In the genomic region with DNA sequence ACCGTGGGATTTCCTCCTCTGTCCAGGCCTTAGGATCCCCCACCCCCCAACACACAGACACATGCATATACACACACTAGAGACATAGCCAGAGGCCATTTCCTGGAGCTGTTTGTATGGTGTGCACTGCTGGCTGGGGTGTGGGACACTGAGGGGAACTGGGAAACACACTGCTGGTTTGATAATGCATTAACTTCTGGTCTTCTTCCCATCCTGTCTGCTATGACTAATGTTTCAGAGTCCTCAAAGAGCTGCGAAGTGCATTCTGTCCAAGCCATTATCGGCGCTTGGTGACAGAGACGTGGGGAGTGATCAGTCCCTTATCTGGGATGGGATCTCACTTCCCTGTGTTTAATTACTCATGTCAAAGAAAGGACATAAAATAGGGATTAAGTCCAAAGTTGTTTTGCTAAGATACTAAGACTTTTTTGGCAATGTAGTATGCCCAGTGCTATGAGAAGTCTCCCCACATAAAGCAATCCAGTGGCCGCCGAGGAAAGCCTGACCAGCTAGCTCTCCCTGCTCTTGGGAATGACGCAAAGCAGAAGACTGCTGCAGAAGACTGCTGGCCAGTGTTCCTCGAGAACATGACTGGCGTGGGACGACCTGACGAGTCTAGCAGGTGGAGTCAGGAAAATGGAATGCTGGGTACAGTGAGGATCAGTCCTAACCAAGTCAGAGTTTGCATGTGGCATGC, we compare ENCODE assay signal across 11 mouse cellular contexts.
DNase-seq lines count a peak whose midpoint lies in the region; ATAC-seq and TF ChIP-seq lines count a peak whose summit lies in the region.
"Had no signal": no experiment of that assay in that cellular context is flagged by ENCODE, and none has a peak within 500 bp of the region (broad histone marks: within the 10 kb centered on the region; RNA-seq: fewer than 3 reads in every experiment).

No protein-coding gene starts in this region.

- no peaks in the 10 kb centered on the region for H3K36me3 ChIP-seq in heart, embryonic 10.5 days
- H3K36me3 ChIP-seq in limb, embryonic 12.5 days, result peaks cover 4% of the 10 kb centered on the region; the same call in 1 of the 2 replicates
- H3K36me3 ChIP-seq in limb, embryonic 10.5 days, result 0 out of 2 replicates have a peak, but pooled peaks cover 6% of the 10 kb centered on the region
- H3K36me3 ChIP-seq in C2C12 (ENCODE audit: control insufficient read depth, insufficient read depth), result no peaks in the 10 kb centered on the region
- H3K36me3 ChIP-seq in liver, embryonic 16.5 days (ENCODE audit: control insufficient read depth, insufficient read depth), result no peaks in the 10 kb centered on the region
- H3K36me3 ChIP-seq: hindbrain, embryonic 10.5 days had no signal

- no peak for ATAC-seq in limb, embryonic 12.5 days (ENCODE audit: insufficient number of reproducible peaks, insufficient read depth, low FRiP score, low TSS enrichment, low read depth)
- ATAC-seq in liver, embryonic 16.5 days (ENCODE audit: low read depth), result peak; percentile 64
- no peak for ATAC-seq in activated CD4-positive, CD25-positive, alpha-beta regulatory T cell, adult 4 months

- no peaks in the 10 kb centered on the region for H3K79me3 ChIP-seq in C2C12 (ENCODE audit: low read depth)

- H3K4me1 ChIP-seq in heart, embryonic 10.5 days, result peaks cover 25% of the 10 kb centered on the region
- H3K4me1 ChIP-seq in limb, embryonic 12.5 days (replicated peaks), result peaks cover 35% of the 10 kb centered on the region
- H3K4me1 ChIP-seq in limb, embryonic 10.5 days, result peaks cover 40% of the 10 kb centered on the region
- H3K4me1 ChIP-seq in liver, embryonic 16.5 days (ENCODE audit: control insufficient read depth, low read depth, low read length), result no peaks in the 10 kb centered on the region

- H3K27ac ChIP-seq in heart, embryonic 10.5 days, result peak overlapping the region; percentile 60
- H3K27ac ChIP-seq in limb, embryonic 12.5 days, result peak overlapping the region; percentile 12; the same call in 1 of the 2 replicates
- H3K27ac ChIP-seq in limb, embryonic 10.5 days, result no peak overlapping the region
- no peak overlapping the region for H3K27ac ChIP-seq in liver, embryonic 16.5 days (ENCODE audit: low read length)
- H3K27ac ChIP-seq: hindbrain, embryonic 10.5 days had no signal

- no peak for DNase-seq in heart, embryonic 10.5 days (ENCODE audit: low spot score)
- DNase-seq in heart, adult 11 months, result no peak
- no peak for DNase-seq in limb, embryonic 10.5 days (ENCODE audit: low spot score)
- DNase-seq in right cerebral cortex, postnatal 14 days, result no peak
- DNase-seq: thymus, postnatal 25 days had no signal

- no peaks in the 10 kb centered on the region for H3K9me3 ChIP-seq in heart, embryonic 10.5 days
- H3K9me3 ChIP-seq in limb, embryonic 12.5 days, result no peaks in the 10 kb centered on the region
- no peaks in the 10 kb centered on the region for H3K9me3 ChIP-seq in limb, embryonic 10.5 days (replicated peaks)
- no peaks in the 10 kb centered on the region for H3K9me3 ChIP-seq in liver, embryonic 16.5 days (replicated peaks; ENCODE audit: control insufficient read depth, low read length)
- H3K9me3 ChIP-seq: G1E; hindbrain, embryonic 10.5 days had no signal

- H3K27me3 ChIP-seq in heart, embryonic 10.5 days (ENCODE audit: insufficient read depth, poor library complexity, severe bottlenecking), result no peaks in the 10 kb centered on the region
- H3K27me3 ChIP-seq in limb, embryonic 12.5 days, result no peaks in the 10 kb centered on the region
- no peaks in the 10 kb centered on the region for H3K27me3 ChIP-seq in limb, embryonic 10.5 days (ENCODE audit: low read depth, poor library complexity, severe bottlenecking)
- H3K27me3 ChIP-seq in C2C12 (ENCODE audit: control insufficient read depth, insufficient read depth, insufficient read length), result no peaks in the 10 kb centered on the region
- H3K27me3 ChIP-seq in liver, embryonic 16.5 days (ENCODE audit: control insufficient read depth, insufficient read depth, low read depth, low read length), result no peaks in the 10 kb centered on the region

- TF ChIP-seq CTCF in C2C12 (IDR thresholded peaks at IDR 0.05; ENCODE audit: control insufficient read depth, insufficient read depth, insufficient read length), result no peak

- WGBS in heart, embryonic 10.5 days, result 37% methylated on average over 12 of the region's 12 CpGs
- WGBS in limb, embryonic 12.5 days, result 36% methylated on average over 12 of the region's 12 CpGs
- WGBS in limb, embryonic 10.5 days, result 47% methylated on average over 12 of the region's 12 CpGs
- WGBS in liver, embryonic 16.5 days (ENCODE audit: insufficient replicate concordance), result 47% methylated on average over 12 of the region's 12 CpGs

- no peaks in the 10 kb centered on the region for H3K79me2 ChIP-seq in C2C12 (ENCODE audit: control insufficient read depth, insufficient read depth)

- no peak overlapping the region for H3ac ChIP-seq in C2C12 (ENCODE audit: control insufficient read depth, insufficient read length, low read depth)

- no peak overlapping the region for H3K4me2 ChIP-seq in limb, embryonic 12.5 days
- no peak overlapping the region for H3K4me2 ChIP-seq in liver, embryonic 16.5 days (ENCODE audit: low read depth, low read length)

- H3K9ac ChIP-seq in limb, embryonic 12.5 days (replicated peaks), result no peak overlapping the region
- H3K9ac ChIP-seq in liver, embryonic 16.5 days (ENCODE audit: low read depth, low read length), result no peak overlapping the region

- no peak overlapping the region for H3K4me3 ChIP-seq in heart, embryonic 10.5 days
- no peak overlapping the region for H3K4me3 ChIP-seq in limb, embryonic 12.5 days (replicated peaks)
- no peak overlapping the region for H3K4me3 ChIP-seq in limb, embryonic 10.5 days
- H3K4me3 ChIP-seq in C2C12 (ENCODE audit: insufficient read depth, poor library complexity, severe bottlenecking), result no peak overlapping the region
- no peak overlapping the region for H3K4me3 ChIP-seq in liver, embryonic 16.5 days (ENCODE audit: low read depth, low read length)
- H3K4me3 ChIP-seq: hindbrain, embryonic 10.5 days had no signal

TF ChIP-seq in C2C12, 6 proteins besides CTCF, POLR2A, EP300 and RAD21:
- TF ChIP-seq CEBPB (IDR thresholded peaks at IDR 0.05; ENCODE audit: low read depth), result no peak
- peak; percentile 45 for TF ChIP-seq MYOD1 (IDR thresholded peaks at IDR 0.05; ENCODE audit: control insufficient read depth, insufficient read length, low read depth)
- no peak for TF ChIP-seq MYOG (IDR thresholded peaks at IDR 0.05; ENCODE audit: control insufficient read depth, extremely low read depth, insufficient read length)
- TF ChIP-seq FOSL1 (IDR thresholded peaks at IDR 0.05; ENCODE audit: insufficient read depth, low read length, poor library complexity, severe bottlenecking), result no peak

Comparison
In these comparisons a context has a peak if more than half of its experiments do, and no peak if none do; other contexts are left out.
1. H3K27ac ChIP-seq: peak in heart, embryonic 10.5 days (single experiment) and limb, embryonic 12.5 days (single experiment); none in limb, embryonic 10.5 days (single experiment) and liver, embryonic 16.5 days (single experiment).